8 mouse cellular contexts compared by ENCODE assay signal in genomic region chr2:32237571-32237970, GRCm38 (mm10). TPM values are rescaled to one million over a fixed set of nuclear protein-coding genes. Genes with fewer than 3 reads are reported as not detected.
DNase-seq lines count a peak whose midpoint lies in the region; ATAC-seq and TF ChIP-seq lines count a peak whose summit lies in the region.

No protein-coding gene starts in this region.

- no peak for ATAC-seq in embryonic facial prominence, embryonic 12.5 days (ENCODE audit: insufficient number of reproducible peaks, insufficient read depth, low FRiP score, low TSS enrichment)
- no peak; the same call in 1 of the 2 replicates for ATAC-seq in intestine, embryonic 14.5 days (replicated peaks; ENCODE audit: low FRiP score, low TSS enrichment, low read depth)
- ATAC-seq in midbrain, postnatal 0 days (ENCODE audit: low FRiP score): no peak

- H3K4me3 ChIP-seq in left cerebral cortex, adult 2 months: peak overlapping the region; percentile 82
- peak overlapping the region; percentile 62 for H3K4me3 ChIP-seq in embryonic facial prominence, embryonic 12.5 days
- peak overlapping the region; percentile 72 for H3K4me3 ChIP-seq in intestine, embryonic 14.5 days (ENCODE audit: low read depth, low read length)
- peak overlapping the region; percentile 56 for H3K4me3 ChIP-seq in midbrain, postnatal 0 days (ENCODE audit: low read depth, low read length)

- H3K36me3 ChIP-seq in embryonic facial prominence, embryonic 12.5 days: peaks cover 30% of the 10 kb centered on the region
- H3K36me3 ChIP-seq in intestine, embryonic 14.5 days (ENCODE audit: control insufficient read depth, insufficient read depth, low read length): peaks cover 22% of the 10 kb centered on the region
- peaks cover 30% of the 10 kb centered on the region for H3K36me3 ChIP-seq in midbrain, postnatal 0 days (ENCODE audit: insufficient read depth, low read length)

- no peaks in the 10 kb centered on the region for H3K9me3 ChIP-seq in embryonic facial prominence, embryonic 12.5 days
- H3K9me3 ChIP-seq in intestine, embryonic 14.5 days (ENCODE audit: control insufficient read depth, low read length): no peaks in the 10 kb centered on the region
- H3K9me3 ChIP-seq in midbrain, postnatal 0 days (ENCODE audit: low read length): no peaks in the 10 kb centered on the region

- peak overlapping the region; percentile 61; the same call in 1 of the 2 replicates for H3K9ac ChIP-seq in embryonic facial prominence, embryonic 12.5 days
- H3K9ac ChIP-seq in intestine, embryonic 14.5 days (ENCODE audit: low read length): peak overlapping the region; percentile 72
- H3K9ac ChIP-seq in midbrain, postnatal 0 days (replicated peaks; ENCODE audit: low read length, poor library complexity, severe bottlenecking): peak overlapping the region; percentile 80

- TF ChIP-seq CTCF in left cerebral cortex, adult 2 months (IDR thresholded peaks at IDR 0.05): no peak
- no peak for TF ChIP-seq CTCF in midbrain, postnatal 0 days (IDR thresholded peaks at IDR 0.05)

- intact Hi-C loops in left cerebral cortex, adult 2 months (cut with DNase I): loop anchor here (2.0 kb wide), 1 partner anchor 51 kb away; the partner anchor contains the start of gene Swi5
- intact Hi-C loops in left cerebral cortex, postnatal 36 days (cut with DNase I): no loop called here

- H3K27ac ChIP-seq in left cerebral cortex, adult 2 months: no peak overlapping the region
- H3K27ac ChIP-seq in embryonic facial prominence, embryonic 12.5 days: peak overlapping the region; percentile 93; the same call in 1 of the 2 replicates
- peak overlapping the region; percentile 84; the same call in 1 of the 2 replicates for H3K27ac ChIP-seq in intestine, embryonic 14.5 days (ENCODE audit: low read depth)
- H3K27ac ChIP-seq in midbrain, postnatal 0 days (ENCODE audit: low read depth, low read length): no peak overlapping the region

- DNase-seq in left cerebral cortex, adult 2 months (ENCODE audit: extremely low spot score in 1 of 2, low spot score in 2 of 2): no peak
- no peak for DNase-seq in left cerebral cortex, postnatal 36 days (ENCODE audit: low spot score in 2 of 2)
- DNase-seq in intestine, embryonic 14.5 days (ENCODE audit: low spot score): no peak
- DNase-seq in midbrain, postnatal 0 days (ENCODE audit: low spot score): no peak
- no peak for DNase-seq in T-cell, adult 2 months (ENCODE audit: low spot score)
- no peak for DNase-seq in embryo, embryonic 9.5 days (ENCODE audit: extremely low spot score)
- no peak for DNase-seq in urinary bladder, postnatal 25 days (ENCODE audit: low spot score)

- peaks cover 20% of the 10 kb centered on the region for H3K4me1 ChIP-seq in embryonic facial prominence, embryonic 12.5 days
- H3K4me1 ChIP-seq in intestine, embryonic 14.5 days (replicated peaks; ENCODE audit: control insufficient read depth, insufficient read depth, low read length): peaks cover 12% of the 10 kb centered on the region
- peaks cover 6% of the 10 kb centered on the region; the same call in 1 of the 2 replicates for H3K4me1 ChIP-seq in midbrain, postnatal 0 days (ENCODE audit: insufficient read depth, low read length)

- H3K4me2 ChIP-seq in embryonic facial prominence, embryonic 12.5 days (replicated peaks): peak overlapping the region; percentile 86
- H3K4me2 ChIP-seq in intestine, embryonic 14.5 days (ENCODE audit: low read length): peak overlapping the region; percentile 94
- peak overlapping the region; percentile 79 for H3K4me2 ChIP-seq in midbrain, postnatal 0 days (ENCODE audit: low read depth, low read length, poor library complexity, severe bottlenecking)

- WGBS in embryonic facial prominence, embryonic 12.5 days: 47% methylated on average over 4 of the region's 4 CpGs
- 29% methylated on average over 4 of the region's 4 CpGs for WGBS in intestine, embryonic 14.5 days
- 42% methylated on average over 4 of the region's 4 CpGs for WGBS in midbrain, postnatal 0 days

- H3K27me3 ChIP-seq in embryonic facial prominence, embryonic 12.5 days: no peaks in the 10 kb centered on the region
- no peaks in the 10 kb centered on the region for H3K27me3 ChIP-seq in intestine, embryonic 14.5 days (replicated peaks; ENCODE audit: control insufficient read depth, insufficient read depth, low read length)
- no peaks in the 10 kb centered on the region for H3K27me3 ChIP-seq in midbrain, postnatal 0 days (ENCODE audit: insufficient read depth, low read length)

RNA-seq across cellular contexts. Expression of gene Pomt1, which starts 1.2 kb away (rescaled TPM):
- 10 to 100 TPM; 23.7 to 25.3 TPM for total RNA-seq in left cerebral cortex, adult 2 months (2021)
- 10 to 100 TPM; 16.3 to 22.1 TPM for total RNA-seq in left cerebral cortex, postnatal 36 days (2021)
- 30.2 and 32.1 TPM in 2 replicates for polyA plus RNA-seq in embryonic facial prominence, embryonic 12.5 days (2016; fragmentation: Nextera tagmentation; extraction: Ambion mirVana)
- 26.9 and 27.6 TPM in 2 replicates for polyA plus RNA-seq in intestine, embryonic 14.5 days (2014; fragmentation: Nextera tagmentation; extraction: Ambion mirVana)
- total RNA-seq in midbrain, postnatal 0 days (2014; rRNA removed): 48.6 and 48.9 TPM in 2 replicates
- 21.5 and 23.5 TPM in 2 replicates for polyA plus RNA-seq in midbrain, postnatal 0 days (2015; fragmentation: Nextera tagmentation; extraction: Ambion mirVana)

RNA-seq across cellular contexts. Expression of gene Uck1, which starts 22.4 kb away (rescaled TPM):
- total RNA-seq in left cerebral cortex, adult 2 months (2021): 10 to 100 TPM; 45.9 to 47.1 TPM
- 10 to 100 TPM; 50.1 to 52.6 TPM for total RNA-seq in left cerebral cortex, postnatal 36 days (2021)
- polyA plus RNA-seq in embryonic facial prominence, embryonic 12.5 days (2016; fragmentation: Nextera tagmentation; extraction: Ambion mirVana): 69.9 and 81.5 TPM in 2 replicates
- polyA plus RNA-seq in intestine, embryonic 14.5 days (2014; fragmentation: Nextera tagmentation; extraction: Ambion mirVana): 61.8 and 65.8 TPM in 2 replicates
- 138 and 142 TPM in 2 replicates for total RNA-seq in midbrain, postnatal 0 days (2014; rRNA removed)
- 110 and 121 TPM in 2 replicates for polyA plus RNA-seq in midbrain, postnatal 0 days (2015; fragmentation: Nextera tagmentation; extraction: Ambion mirVana)

RNA-seq across cellular contexts. Expression of gene Golga2, which starts 49.6 kb away (rescaled TPM):
- 10 to 100 TPM; 83.2 to 86.4 TPM for total RNA-seq in left cerebral cortex, adult 2 months (2021)
- total RNA-seq in left cerebral cortex, postnatal 36 days (2021): 10 to 100 TPM; 83.4 to 89.9 TPM
- polyA plus RNA-seq in embryonic facial prominence, embryonic 12.5 days (2016; fragmentation: Nextera tagmentation; extraction: Ambion mirVana): 27.4 and 29.7 TPM in 2 replicates
- 20.1 and 20.2 TPM in 2 replicates for polyA plus RNA-seq in intestine, embryonic 14.5 days (2014; fragmentation: Nextera tagmentation; extraction: Ambion mirVana)
- total RNA-seq in midbrain, postnatal 0 days (2014; rRNA removed): 57.4 and 68.8 TPM in 2 replicates
- polyA plus RNA-seq in midbrain, postnatal 0 days (2015; fragmentation: Nextera tagmentation; extraction: Ambion mirVana): 27.7 and 30.1 TPM in 2 replicates

RNA-seq across cellular contexts. Expression of gene Swi5, which starts 50.3 kb away (rescaled TPM):
- total RNA-seq in left cerebral cortex, adult 2 months (2021): 100 to 1,000 TPM; 186 to 193 TPM
- total RNA-seq in left cerebral cortex, postnatal 36 days (2021): 100 to 1,000 TPM; 207 to 208 TPM
- polyA plus RNA-seq in embryonic facial prominence, embryonic 12.5 days (2016; fragmentation: Nextera tagmentation; extraction: Ambion mirVana): 413 TPM in 2 replicates
- 162 and 198 TPM in 2 replicates for polyA plus RNA-seq in intestine, embryonic 14.5 days (2014; fragmentation: Nextera tagmentation; extraction: Ambion mirVana)
- 292 and 375 TPM in 2 replicates for total RNA-seq in midbrain, postnatal 0 days (2014; rRNA removed)
- 463 and 486 TPM in 2 replicates for polyA plus RNA-seq in midbrain, postnatal 0 days (2015; fragmentation: Nextera tagmentation; extraction: Ambion mirVana)

Comparison
In these comparisons a context has a peak if more than half of its experiments do, and no peak if none do; other contexts are left out.
1. H3K27ac ChIP-seq: peak in embryonic facial prominence, embryonic 12.5 days (single experiment) and intestine, embryonic 14.5 days (single experiment); none in left cerebral cortex, adult 2 months (single experiment) and midbrain, postnatal 0 days (single experiment).
2. Peak in every context shown above with its lines, with median percentiles within 50 percentile points of each other: H3K4me3 ChIP-seq, H3K4me2 ChIP-seq and H3K9ac ChIP-seq.